Mouse (Mus musculus) left cerebral cortex, postnatal 4 days (tissue): Measurements from ENCODE around the gene Pakap. TPM values are rescaled to one million over a fixed set of nuclear protein-coding genes. Genes with fewer than 3 reads are reported as not detected.
A peak's percentile ranks its signal among the peaks of the same experiment; 100 is the strongest.

Experiments used
- DNase-seq: peaks from one replicate; pipeline ENCODE4 v3.0.0-alpha.2; 2022
- intact Hi-C: fragments of 180-260 bp; cut with DNase I; formaldehyde crosslinking; loops from one replicate; pipeline ENCODE4 v1.15.1; 2025
- total RNA-seq, 2 experiments: library from RNA; stranded (reverse); gene quantifications; 2 replicates each; pipeline ENCODE4 v1.2.3; 2021

The Pakap gene
- total RNA-seq, 2 experiments from 2014 or later: 12.2 to 15.4 TPM

- intact Hi-C loops: loop anchor here (10.0 kb wide), 2 partner anchors 114 to 234 kb away; no protein-coding TSS in a partner anchor
- DNase-seq: no peak
Observed at GRCm38 (mm10) chr4:57670813-57671469, 103.0 kb downstream of the Pakap start.

GRCm38 (mm10) chr4:57672541-57672940 lies 104.6 kb downstream of the Pakap start:
- DNase-seq: no peak
- intact Hi-C loops: loop anchor here (10.0 kb wide), 2 partner anchors 112 to 232 kb away; no protein-coding TSS in a partner anchor

GRCm38 (mm10) chr4:57672996-57673906 lies 105.3 kb downstream of the Pakap start:
- intact Hi-C loops: loop anchor here (10.0 kb wide), 2 partner anchors 112 to 232 kb away; no protein-coding TSS in a partner anchor
- DNase-seq: peak; percentile 88

- DNase-seq: no peak
- intact Hi-C loops: loop anchor here (10.0 kb wide), 2 partner anchors 110 to 230 kb away; no protein-coding TSS in a partner anchor
Observed at GRCm38 (mm10) chr4:57674351-57674750, 106.4 kb downstream of the Pakap start.

- peak; percentile 7 for DNase-seq
- intact Hi-C loops: loop anchor here (10.0 kb wide), 2 partner anchors 109 to 229 kb away; no protein-coding TSS in a partner anchor
Observed at GRCm38 (mm10) chr4:57675387-57675786, 107.4 kb downstream of the Pakap start.

- no peak for DNase-seq
- intact Hi-C loops: loop anchor here (10.0 kb wide), 2 partner anchors 107 to 227 kb away; no protein-coding TSS in a partner anchor
Observed at GRCm38 (mm10) chr4:57677916-57678315, 109.9 kb downstream of the Pakap start.

GRCm38 (mm10) chr4:57678991-57679457 lies 111.0 kb downstream of the Pakap start:
- intact Hi-C loops: loop anchor here (10.0 kb wide), 2 partner anchors 106 to 226 kb away; no protein-coding TSS in a partner anchor
- DNase-seq: no peak

- intact Hi-C loops: no loop called here
- DNase-seq: no peak
Observed at GRCm38 (mm10) chr4:57680186-57680585, 112.2 kb downstream of the Pakap start.

- peak; percentile 27 for DNase-seq
- intact Hi-C loops: no loop called here
Observed at GRCm38 (mm10) chr4:57681511-57681910, 113.5 kb downstream of the Pakap start.

- intact Hi-C loops: no loop called here
- DNase-seq: no peak
Observed at GRCm38 (mm10) chr4:57682341-57682740, 114.4 kb downstream of the Pakap start.

- intact Hi-C loops: no loop called here
- no peak for DNase-seq
Observed at GRCm38 (mm10) chr4:57682944-57683343, 115.0 kb downstream of the Pakap start.

- DNase-seq: no peak
- intact Hi-C loops: no loop called here
Observed at GRCm38 (mm10) chr4:57684676-57685215, 116.8 kb downstream of the Pakap start.

- no peak for DNase-seq
- intact Hi-C loops: no loop called here
Observed at GRCm38 (mm10) chr4:57686736-57687135, 118.8 kb downstream of the Pakap start.

- intact Hi-C loops: no loop called here
- no peak for DNase-seq
Observed at GRCm38 (mm10) chr4:57687583-57687982, 119.6 kb downstream of the Pakap start.

GRCm38 (mm10) chr4:57688131-57688530 lies 120.2 kb downstream of the Pakap start:
- no peak for DNase-seq
- intact Hi-C loops: no loop called here

GRCm38 (mm10) chr4:57690001-57690400 lies 122.0 kb downstream of the Pakap start:
- intact Hi-C loops: no loop called here
- no peak for DNase-seq

GRCm38 (mm10) chr4:57690805-57691204 lies 122.8 kb downstream of the Pakap start:
- DNase-seq: no peak
- intact Hi-C loops: no loop called here

- no peak for DNase-seq
- intact Hi-C loops: no loop called here
Observed at GRCm38 (mm10) chr4:57694356-57695136, 126.6 kb downstream of the Pakap start.

GRCm38 (mm10) chr4:57696955-57697354 lies 129.0 kb downstream of the Pakap start:
- intact Hi-C loops: no loop called here
- DNase-seq: no peak
